Mouse (Mus musculus): ENCODE results near the gene Cldn34b2. TPM values are rescaled to one million over a fixed set of nuclear protein-coding genes. Genes with fewer than 3 reads are reported as not detected.
"Not testable (repeated sequence)": the region's sequence is repeated elsewhere in the genome, so short reads cannot be mapped to it uniquely, and the experiment has no call there.

The Cldn34b2 gene
- polyA plus RNA-seq, 1 experiment, result not detected

DNA sequence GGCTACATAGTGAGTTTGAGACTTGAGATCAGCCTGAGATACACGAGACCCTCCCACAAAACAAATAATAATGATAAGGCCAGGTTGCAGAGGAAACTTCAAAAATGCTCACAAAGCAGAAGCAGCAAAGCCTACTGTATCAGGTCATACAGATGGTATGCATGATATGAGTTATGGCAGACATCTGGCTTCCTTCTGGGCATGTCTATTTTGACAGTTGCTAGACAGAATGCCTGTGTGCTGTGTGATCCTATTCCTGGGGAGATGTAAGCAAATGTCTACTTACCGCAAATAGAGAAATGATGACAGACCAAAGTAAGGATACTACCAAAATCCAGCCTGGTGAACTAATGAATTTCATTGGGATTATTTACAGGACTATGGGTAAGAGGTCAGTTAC is 38.1 kb upstream of the Cldn34b2 start:
- Histone ChIP-seq H3K36me3 (ENCODE audit: control insufficient read depth, insufficient read depth, low read length) (no peaks in the 10 kb centered on the region), H3K27me3 (ENCODE audit: control insufficient read depth, insufficient read depth, low read length) (no peaks in the 10 kb centered on the region), H3K4me3 (ENCODE audit: low read depth, low read length) (no peak overlapping the region), H3K4me1 (ENCODE audit: control insufficient read depth, insufficient read depth, insufficient read length, low read length) (no peaks in the 10 kb centered on the region), H3K27ac (ENCODE audit: insufficient read depth, low read depth, low read length) (no peak overlapping the region)
- WGBS, result 56% methylated on average over 2 of the region's 2 CpGs
- no peak for TF ChIP-seq CTCF (IDR thresholded peaks at IDR 0.05; ENCODE audit: extremely low read depth, insufficient read length, insufficient replicate concordance, low read depth, low read length)
- TF ChIP-seq POLR2A (IDR thresholded peaks at IDR 0.05; ENCODE audit: low read depth, low read length), result no peak

DNA sequence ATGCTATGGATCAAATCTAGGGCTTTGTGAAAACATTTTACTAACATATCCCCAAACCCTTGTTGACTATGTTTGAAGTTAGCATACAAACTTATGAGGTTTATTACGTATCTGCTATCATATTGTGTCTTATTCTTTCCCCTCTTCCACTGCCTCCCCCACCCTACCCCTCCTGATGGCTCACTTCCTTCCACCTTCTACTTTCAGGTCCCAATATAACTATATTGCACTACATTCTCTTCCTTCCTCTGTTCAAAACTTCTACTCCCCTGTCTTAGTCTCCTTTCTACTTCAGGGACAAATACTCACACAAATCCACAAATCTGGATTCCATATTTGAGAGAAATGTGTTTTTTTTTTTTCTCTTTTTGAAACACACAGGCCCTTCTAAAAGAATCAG is 35.3 kb upstream of the Cldn34b2 start:
- TF ChIP-seq CTCF (IDR thresholded peaks at IDR 0.05; ENCODE audit: extremely low read depth, insufficient read length, insufficient replicate concordance, low read depth, low read length) (no peak), POLR2A (IDR thresholded peaks at IDR 0.05; ENCODE audit: low read depth, low read length) (no peak)
- Histone ChIP-seq H3K36me3 (ENCODE audit: control insufficient read depth, insufficient read depth, low read length) (no peaks in the 10 kb centered on the region), H3K4me1 (ENCODE audit: control insufficient read depth, insufficient read depth, insufficient read length, low read length) (no peaks in the 10 kb centered on the region), H3K27me3 (ENCODE audit: control insufficient read depth, insufficient read depth, low read length) (no peaks in the 10 kb centered on the region), H3K4me3 (ENCODE audit: low read depth, low read length) (no peak overlapping the region), H3K27ac (ENCODE audit: insufficient read depth, low read depth, low read length) (no peak overlapping the region)
- WGBS, result 63% methylated on average over 1 of the region's 1 CpGs

DNA sequence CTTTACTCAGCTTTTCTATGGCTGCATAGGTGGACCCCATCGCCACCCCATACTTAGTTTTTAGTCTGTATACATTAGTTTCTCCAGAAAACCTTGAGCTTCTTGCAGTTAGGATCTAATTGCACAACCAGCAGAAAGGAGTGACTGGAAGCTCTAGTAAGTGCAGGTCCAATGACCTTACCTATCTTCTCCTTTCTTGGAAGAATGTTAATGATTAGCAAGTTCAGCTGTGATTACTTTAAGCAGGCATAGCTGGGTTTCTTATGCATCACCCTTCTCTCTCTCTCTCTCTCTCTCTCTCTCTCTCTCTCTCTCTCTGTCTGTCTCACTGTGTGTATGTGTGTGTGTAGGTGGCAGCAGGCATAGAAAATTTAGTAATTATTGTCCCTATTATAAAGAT is 23.7 kb upstream of the Cldn34b2 start:
- H3K27ac ChIP-seq (ENCODE audit: insufficient read depth, low read depth, low read length), result no peak overlapping the region
- H3K36me3 ChIP-seq (ENCODE audit: control insufficient read depth, insufficient read depth, low read length), result no peaks in the 10 kb centered on the region
- H3K27me3 ChIP-seq (ENCODE audit: control insufficient read depth, insufficient read depth, low read length), result no peaks in the 10 kb centered on the region
- no peaks in the 10 kb centered on the region for H3K4me1 ChIP-seq (ENCODE audit: control insufficient read depth, insufficient read depth, insufficient read length, low read length)
- TF ChIP-seq POLR2A (IDR thresholded peaks at IDR 0.05; ENCODE audit: low read depth, low read length) (no peak), CTCF (IDR thresholded peaks at IDR 0.05; ENCODE audit: extremely low read depth, insufficient read length, insufficient replicate concordance, low read depth, low read length) (no peak)
- no peak overlapping the region for H3K4me3 ChIP-seq (ENCODE audit: low read depth, low read length)
- WGBS, result 60% methylated on average over 1 of the region's 1 CpGs

DNA sequence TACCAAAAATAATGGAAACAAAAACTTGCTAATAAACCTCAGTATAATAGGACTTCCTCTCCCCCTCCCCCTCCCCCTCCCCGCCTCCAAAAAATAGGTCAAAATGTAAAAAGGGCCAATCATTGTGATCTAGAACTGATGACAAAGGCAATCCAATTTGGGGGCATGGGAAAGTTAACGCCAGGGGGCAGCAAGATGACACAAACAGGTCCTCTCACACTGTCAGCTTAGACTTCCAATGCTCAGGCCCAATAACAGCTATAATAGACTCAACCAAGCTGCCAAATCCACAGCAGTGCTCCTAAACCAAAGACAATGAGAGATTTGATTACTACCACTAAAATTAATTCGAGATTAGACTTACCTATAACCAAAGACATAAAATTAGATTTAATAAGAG is 16.5 kb upstream of the Cldn34b2 start:
- Histone ChIP-seq H3K36me3 (ENCODE audit: control insufficient read depth, insufficient read depth, low read length) (no peaks in the 10 kb centered on the region), H3K4me1 (ENCODE audit: control insufficient read depth, insufficient read depth, insufficient read length, low read length) (no peaks in the 10 kb centered on the region), H3K4me3 (ENCODE audit: low read depth, low read length) (no peak overlapping the region), H3K27ac (ENCODE audit: insufficient read depth, low read depth, low read length) (no peak overlapping the region), H3K27me3 (ENCODE audit: control insufficient read depth, insufficient read depth, low read length) (no peaks in the 10 kb centered on the region)
- 7% methylated on average over 3 of the region's 3 CpGs for WGBS
- TF ChIP-seq CTCF (IDR thresholded peaks at IDR 0.05; ENCODE audit: extremely low read depth, insufficient read length, insufficient replicate concordance, low read depth, low read length), result peak; percentile 57; the same call in 1 of the 2 replicates
- no peak for TF ChIP-seq POLR2A (IDR thresholded peaks at IDR 0.05; ENCODE audit: low read depth, low read length)

DNA sequence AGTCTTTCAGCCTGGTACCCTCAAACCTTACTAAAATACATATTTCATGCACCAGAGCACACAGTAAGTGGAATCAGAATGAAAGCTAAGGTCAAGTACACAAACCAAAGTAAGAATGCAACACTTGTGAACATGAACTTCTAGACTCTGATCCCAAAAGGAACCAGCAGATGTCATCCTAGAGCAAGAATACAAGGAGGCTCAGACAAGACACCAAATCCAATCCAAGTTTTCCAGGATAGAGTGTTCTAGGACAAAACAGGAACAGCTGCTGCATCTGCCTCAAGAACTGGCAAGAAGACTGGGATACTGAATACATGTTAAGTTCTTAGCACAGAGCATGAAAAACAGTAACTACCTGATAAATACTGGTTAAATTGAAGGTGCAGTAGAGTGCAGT is 30.2 kb downstream of the Cldn34b2 start:
- TF ChIP-seq POLR2A (IDR thresholded peaks at IDR 0.05; ENCODE audit: low read depth, low read length) (no peak), CTCF (IDR thresholded peaks at IDR 0.05; ENCODE audit: extremely low read depth, insufficient read length, insufficient replicate concordance, low read depth, low read length) (no peak)
- no peaks in the 10 kb centered on the region for H3K27me3 ChIP-seq (ENCODE audit: control insufficient read depth, insufficient read depth, low read length)
- no peaks in the 10 kb centered on the region for H3K4me1 ChIP-seq (ENCODE audit: control insufficient read depth, insufficient read depth, insufficient read length, low read length)
- H3K4me3 ChIP-seq (ENCODE audit: low read depth, low read length), result no peak overlapping the region
- no peaks in the 10 kb centered on the region for H3K36me3 ChIP-seq (ENCODE audit: control insufficient read depth, insufficient read depth, low read length)
- H3K27ac ChIP-seq (ENCODE audit: insufficient read depth, low read depth, low read length), result no peak overlapping the region

DNA sequence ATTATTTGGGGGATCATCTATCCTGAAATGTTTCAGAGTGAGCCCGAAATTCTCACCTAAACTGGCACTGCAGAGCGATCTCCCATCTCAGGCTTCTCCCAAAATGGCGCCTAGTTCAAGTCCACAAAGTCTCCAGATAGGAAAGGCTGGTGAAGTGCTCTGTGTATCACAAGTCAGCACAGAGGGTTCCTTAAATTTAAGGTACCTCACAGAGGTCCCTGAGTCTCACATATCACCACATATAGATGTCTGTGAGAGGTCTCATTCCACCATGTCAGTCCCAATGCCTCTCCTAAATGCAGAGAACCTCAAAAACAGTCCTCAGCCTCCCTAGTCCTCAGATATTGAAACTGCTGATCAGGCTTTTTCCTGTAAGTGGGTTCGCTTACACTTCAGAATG is 34.6 kb downstream of the Cldn34b2 start, which contains the start of gene Magea2:
Magea2 (minus strand) TSS at position 101 of the 400 bp plus-strand sequence.
- H3K4me3 ChIP-seq (ENCODE audit: low read depth, low read length); H3K27ac ChIP-seq (ENCODE audit: insufficient read depth, low read depth, low read length); H3K27me3 ChIP-seq (ENCODE audit: control insufficient read depth, insufficient read depth, low read length); H3K36me3 ChIP-seq (ENCODE audit: control insufficient read depth, insufficient read depth, low read length); H3K4me1 ChIP-seq (ENCODE audit: control insufficient read depth, insufficient read depth, insufficient read length, low read length): not testable (repeated sequence)
- WGBS, result 75% methylated on average over 3 of the region's 4 CpGs

DNA sequence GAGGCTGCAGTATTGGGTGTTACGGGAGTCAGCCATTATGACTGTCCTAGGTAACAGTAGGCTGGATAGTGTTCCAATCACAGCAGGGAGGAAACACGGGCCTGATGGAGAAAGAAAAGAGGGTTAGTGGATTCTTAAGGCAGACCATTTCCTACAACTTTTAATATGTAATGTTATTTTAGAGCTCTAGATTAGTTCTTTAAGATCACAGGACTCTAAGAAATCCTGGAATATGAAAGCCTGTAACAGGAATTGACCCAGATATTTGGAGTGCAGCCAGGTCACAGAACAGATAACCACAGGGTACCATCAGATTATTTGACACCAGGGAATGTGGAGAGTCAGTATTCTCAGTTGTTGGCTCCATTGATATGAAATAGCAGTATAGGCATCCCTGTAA is 38.5 kb downstream of the Cldn34b2 start, which contains the start of gene Magea1:
Magea1 (minus strand) TSS at position 101 of the 400 bp plus-strand sequence.
- H3K27me3 ChIP-seq (ENCODE audit: control insufficient read depth, insufficient read depth, low read length); H3K4me3 ChIP-seq (ENCODE audit: low read depth, low read length); H3K36me3 ChIP-seq (ENCODE audit: control insufficient read depth, insufficient read depth, low read length); H3K4me1 ChIP-seq (ENCODE audit: control insufficient read depth, insufficient read depth, insufficient read length, low read length); H3K27ac ChIP-seq (ENCODE audit: insufficient read depth, low read depth, low read length): not testable (repeated sequence)
- WGBS, result 100% methylated on average over 1 of the region's 2 CpGs

Other genes starting within 250 kb of the Cldn34b2 start
- not detected in 2 replicates for gene Cldn34b1, start 238.1 kb downstream of the Cldn34b2 start, polyA plus RNA-seq (2012; rRNA removed)
- not detected in 2 replicates for gene Magea6, start 192.4 kb downstream of the Cldn34b2 start, polyA plus RNA-seq (2012; rRNA removed)
- gene Magea3, start 178.9 kb downstream of the Cldn34b2 start, polyA plus RNA-seq (2012; rRNA removed), result not detected in 2 replicates
- gene Magea8, start 132.6 kb downstream of the Cldn34b2 start, polyA plus RNA-seq (2012; rRNA removed), result not detected in 2 replicates
- not detected in 2 replicates for gene Magea5, start 65.3 kb downstream of the Cldn34b2 start, polyA plus RNA-seq (2012; rRNA removed)
- gene Magea1, start 38.6 kb downstream of the Cldn34b2 start, polyA plus RNA-seq (2012; rRNA removed), result not detected in 2 replicates
- gene Magea2, start 34.7 kb downstream of the Cldn34b2 start, polyA plus RNA-seq (2012; rRNA removed), result not detected in 2 replicates
- gene Sat1, start 88.0 kb upstream of the Cldn34b2 start, polyA plus RNA-seq (2012; rRNA removed), result 6.8 and 12.4 TPM in 2 replicates
- gene Acot9, start 134.0 kb upstream of the Cldn34b2 start, polyA plus RNA-seq (2012; rRNA removed), result 6.3 and 8.0 TPM in 2 replicates
- 33.1 and 60.2 TPM in 2 replicates for gene Prdx4, start 212.3 kb upstream of the Cldn34b2 start, polyA plus RNA-seq (2012; rRNA removed)

Measured in small intestine, adult 2 months (tissue).